ENCODE assay signal across 37 mouse cellular contexts in the genomic region with DNA sequence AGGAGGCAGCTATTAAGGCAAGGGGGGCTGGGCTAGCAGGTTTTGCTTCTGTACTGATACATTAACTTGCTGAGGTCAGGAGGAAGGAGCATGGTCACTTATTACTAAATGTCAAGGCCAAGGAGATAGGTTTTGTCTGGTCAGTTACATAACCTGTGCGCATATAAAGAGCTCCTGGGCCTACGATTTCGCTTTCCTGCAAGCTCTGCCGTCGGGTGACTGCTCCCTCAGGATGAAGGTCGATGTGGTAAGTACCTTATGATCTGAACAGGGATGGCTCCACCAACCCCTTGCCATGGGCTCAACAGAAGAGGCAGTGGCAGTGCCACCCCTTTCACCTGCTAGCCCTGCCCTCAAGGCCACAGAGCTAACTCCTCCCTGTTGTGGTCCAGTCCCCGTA. TPM values are rescaled to one million over a fixed set of nuclear protein-coding genes. Genes with fewer than 3 reads are reported as not detected.
A peak's percentile ranks its signal among the peaks of the same experiment; 100 is the strongest.
DNase-seq lines count a peak whose midpoint lies in the region; ATAC-seq and TF ChIP-seq lines count a peak whose summit lies in the region.
"Had no signal": no experiment of that assay in that cellular context is flagged by ENCODE, and none has a peak within 500 bp of the region (broad histone marks: within the 10 kb centered on the region; RNA-seq: fewer than 3 reads in every experiment).

A gene (plus strand): TSS at position 128 of the 400 bp plus-strand sequence.

- no peak for TF ChIP-seq POLR2A in bone marrow, adult 2 months (IDR thresholded peaks at IDR 0.05; ENCODE audit: borderline replicate concordance, control insufficient read depth, low read depth, low read length)

- no peak within 1 kb of the TSS for H3K4me3 ChIP-seq in kidney, embryonic 15.5 days (replicated peaks)
- H3K4me3 ChIP-seq in E14TG2a.4 (replicated peaks; ENCODE audit: low read length): peak within 1 kb of the TSS; percentile 71
- H3K4me3 ChIP-seq in bone marrow, adult 2 months (replicated peaks; ENCODE audit: control insufficient read depth, low read depth, low read length): no peak within 1 kb of the TSS
- H3K4me3 ChIP-seq in kidney, postnatal 0 days (replicated peaks; ENCODE audit: low read depth, low read length): no peak within 1 kb of the TSS
- H3K4me3 ChIP-seq: embryonic facial prominence, embryonic 12.5 days; forebrain, embryonic 10.5 days; forebrain, embryonic 15.5 days; limb, embryonic 12.5 days; neural tube, embryonic 12.5 days had no signal

- H3K36me3 ChIP-seq in kidney, embryonic 15.5 days: no peaks in the 10 kb centered on the region
- no peaks in the 10 kb centered on the region for H3K36me3 ChIP-seq in E14TG2a.4 (ENCODE audit: insufficient read depth, low read length)
- no peaks in the 10 kb centered on the region for H3K36me3 ChIP-seq in kidney, postnatal 0 days (ENCODE audit: insufficient read depth, low read length)
- H3K36me3 ChIP-seq: embryonic facial prominence, embryonic 12.5 days; forebrain, embryonic 10.5 days; forebrain, embryonic 15.5 days; limb, embryonic 12.5 days; neural tube, embryonic 12.5 days had no signal

- H3K9me3 ChIP-seq in kidney, embryonic 15.5 days (replicated peaks): no peaks in the 10 kb centered on the region
- H3K9me3 ChIP-seq in E14TG2a.4 (ENCODE audit: low read length): peaks cover 20% of the 10 kb centered on the region
- no peaks in the 10 kb centered on the region for H3K9me3 ChIP-seq in kidney, postnatal 0 days (replicated peaks; ENCODE audit: low read length)
- H3K9me3 ChIP-seq: embryonic facial prominence, embryonic 12.5 days; forebrain, embryonic 10.5 days; forebrain, embryonic 15.5 days; limb, embryonic 12.5 days; neural tube, embryonic 12.5 days had no signal

- peak; percentile 88 for DNase-seq in kidney, adult 18-20 months
- DNase-seq in kidney, postnatal 0 days (ENCODE audit: low spot score): no peak
- DNase-seq in T-cell, adult 2 months (ENCODE audit: low spot score): no peak
- DNase-seq in gastrocnemius, postnatal 10 days: no peak
- DNase-seq: adrenal gland, postnatal 10 days; cerebellum, adult 11 months; cerebellum, adult 9-10 months; cerebellum, postnatal 36 days; lung, postnatal 36 days; right cerebral cortex, adult 18-20 months; thymus, adult 18-20 months; thymus, postnatal 36 days had no signal

- H3K4me2 ChIP-seq in kidney, embryonic 15.5 days: no peak within 1 kb of the TSS
- H3K4me2 ChIP-seq in kidney, postnatal 0 days (ENCODE audit: low read length): no peak within 1 kb of the TSS
- H3K4me2 ChIP-seq: embryonic facial prominence, embryonic 12.5 days; forebrain, embryonic 15.5 days; limb, embryonic 12.5 days; midbrain, embryonic 11.5 days; neural tube, embryonic 12.5 days had no signal

- H3K4me1 ChIP-seq in kidney, embryonic 15.5 days: no peaks in the 10 kb centered on the region
- H3K4me1 ChIP-seq in E14TG2a.4 (replicated peaks; ENCODE audit: low read depth, low read length): peaks cover 19% of the 10 kb centered on the region
- no peaks in the 10 kb centered on the region for H3K4me1 ChIP-seq in bone marrow, adult 2 months (ENCODE audit: control insufficient read depth, insufficient read depth, low read length)
- no peaks in the 10 kb centered on the region for H3K4me1 ChIP-seq in kidney, postnatal 0 days (replicated peaks; ENCODE audit: insufficient read depth, low read length)
- H3K4me1 ChIP-seq: embryonic facial prominence, embryonic 12.5 days; forebrain, embryonic 10.5 days; forebrain, embryonic 15.5 days; limb, embryonic 12.5 days; neural tube, embryonic 12.5 days had no signal

- no peak for TF ChIP-seq CTCF in E14TG2a.4 (conservative IDR thresholded peaks at IDR 0.05; ENCODE audit: low read length)
- TF ChIP-seq CTCF in bone marrow, adult 2 months (IDR thresholded peaks at IDR 0.05; ENCODE audit: control insufficient read depth, insufficient read depth, low read length): no peak
- no peak for TF ChIP-seq CTCF in kidney, postnatal 0 days (IDR thresholded peaks at IDR 0.05; ENCODE audit: low read depth)

- no peak within 1 kb of the TSS for H3K9ac ChIP-seq in kidney, embryonic 15.5 days
- H3K9ac ChIP-seq in kidney, postnatal 0 days (ENCODE audit: low read depth, low read length): no peak within 1 kb of the TSS
- H3K9ac ChIP-seq: embryonic facial prominence, embryonic 12.5 days; forebrain, embryonic 15.5 days; limb, embryonic 12.5 days; neural tube, embryonic 12.5 days had no signal

- WGBS in kidney, embryonic 15.5 days: 81% methylated on average over 7 of the region's 7 CpGs
- 73% methylated on average over 7 of the region's 7 CpGs for WGBS in bone marrow, adult 2 months
- WGBS in kidney, postnatal 0 days: 77% methylated on average over 7 of the region's 7 CpGs

- no peak within 1 kb of the TSS for H3K27ac ChIP-seq in kidney, embryonic 15.5 days
- H3K27ac ChIP-seq in bone marrow, adult 2 months (ENCODE audit: control insufficient read depth, insufficient read depth, low read depth, low read length, poor library complexity): no peak within 1 kb of the TSS
- no peak within 1 kb of the TSS for H3K27ac ChIP-seq in kidney, postnatal 0 days
- H3K27ac ChIP-seq: embryonic facial prominence, embryonic 12.5 days; forebrain, embryonic 10.5 days; forebrain, embryonic 15.5 days; limb, embryonic 12.5 days; neural tube, embryonic 12.5 days; stomach, postnatal 0 days had no signal

- H3K27me3 ChIP-seq in kidney, embryonic 15.5 days: no peaks in the 10 kb centered on the region
- H3K27me3 ChIP-seq in E14TG2a.4 (ENCODE audit: insufficient read depth, low read length): peaks cover 20% of the 10 kb centered on the region
- no peaks in the 10 kb centered on the region for H3K27me3 ChIP-seq in kidney, postnatal 0 days (ENCODE audit: insufficient read depth, low read length)
- H3K27me3 ChIP-seq: embryonic facial prominence, embryonic 12.5 days; forebrain, embryonic 15.5 days; limb, embryonic 12.5 days; neural tube, embryonic 12.5 days had no signal

- no peak for ATAC-seq in kidney, embryonic 15.5 days (replicated peaks; ENCODE audit: low FRiP score)
- 0 out of 2 replicates have a peak, but pooled peaks have one; percentile 46 for ATAC-seq in kidney, postnatal 0 days (replicated peaks; ENCODE audit: low FRiP score, low read depth)
- ATAC-seq in frontal cortex, adult (ENCODE audit: low TSS enrichment): no peak
- ATAC-seq: CD4-positive, CD25-positive, alpha-beta regulatory T cell, adult 4 months; forebrain, embryonic 15.5 days; hindbrain, embryonic 16.5 days; intestine, embryonic 16.5 days; midbrain, embryonic 16.5 days had no signal

RNA-seq across cellular contexts. Expression of the gene that starts here (rescaled TPM):
- 6.8 and 7.1 TPM in 2 replicates for polyA plus RNA-seq in kidney, embryonic 15.5 days (2015; fragmentation: Nextera tagmentation; extraction: Ambion mirVana)
- 15.5 TPM in 1 of 2 replicates, not detected in the other for polyA plus RNA-seq in bone marrow, adult 2 months (2011; ENCODE audit: insufficient read depth, insufficient read length, low replicate concordance, missing spikeins)
- 119 and 185 TPM in 2 replicates for polyA plus RNA-seq in kidney, postnatal 0 days (2015; fragmentation: Nextera tagmentation; extraction: Ambion mirVana)
- not detected for total RNA-seq in gastrocnemius, postnatal 10 days (2021)
- total RNA-seq: gastrocnemius, adult 8-10 months; heart, postnatal 25 days; layer of hippocampus, adult 18-20 months; layer of hippocampus, postnatal 10 days; left cerebral cortex, adult 18-20 months; left cerebral cortex, postnatal 14 days had no signal
- polyA plus RNA-seq: CD4-positive, CD25-positive, alpha-beta regulatory T cell, adult 4 months; embryonic facial prominence, embryonic 12.5 days; forebrain, embryonic 10.5 days; forebrain, embryonic 15.5 days; gonadal fat pad, adult 2 months; heart, embryonic 14.5 days; hindbrain, embryonic 11.5 days; hindbrain, embryonic 16.5 days; limb, embryonic 12.5 days; lung, embryonic 16.5 days; midbrain, embryonic 11.5 days; midbrain, embryonic 16.5 days; neural tube, embryonic 12.5 days; stomach, postnatal 0 days had no signal
